Mouse (Mus musculus): ENCODE results near the gene Xlr4b. TPM values are rescaled to one million over a fixed set of nuclear protein-coding genes. Genes with fewer than 3 reads are reported as not detected.
A peak's percentile ranks its signal among the peaks of the same experiment; 100 is the strongest.
"Not testable (repeated sequence)": the region's sequence is repeated elsewhere in the genome, so short reads cannot be mapped to it uniquely, and the experiment has no call there.

The Xlr4b gene
- polyA plus RNA-seq (2015; fragmentation: Nextera tagmentation; extraction: Ambion mirVana) = 0.44 and 1.1 TPM in 2 replicates

- 80% methylated on average over 12 of the region's 19 CpGs for WGBS
- H3K4me3 ChIP-seq; ATAC-seq (ENCODE audit: low FRiP score); H3K27me3 ChIP-seq; H3K36me3 ChIP-seq; H3K9ac ChIP-seq; H3K9me3 ChIP-seq; H3K4me1 ChIP-seq (replicated peaks); H3K4me2 ChIP-seq; H3K27ac ChIP-seq: not testable (repeated sequence)
Measured at GRCm38 (mm10) chrX:73213819-73214564, at the start of gene Xlr4b. Xlr4b (plus strand) TSS chrX:73214333.

DNA sequence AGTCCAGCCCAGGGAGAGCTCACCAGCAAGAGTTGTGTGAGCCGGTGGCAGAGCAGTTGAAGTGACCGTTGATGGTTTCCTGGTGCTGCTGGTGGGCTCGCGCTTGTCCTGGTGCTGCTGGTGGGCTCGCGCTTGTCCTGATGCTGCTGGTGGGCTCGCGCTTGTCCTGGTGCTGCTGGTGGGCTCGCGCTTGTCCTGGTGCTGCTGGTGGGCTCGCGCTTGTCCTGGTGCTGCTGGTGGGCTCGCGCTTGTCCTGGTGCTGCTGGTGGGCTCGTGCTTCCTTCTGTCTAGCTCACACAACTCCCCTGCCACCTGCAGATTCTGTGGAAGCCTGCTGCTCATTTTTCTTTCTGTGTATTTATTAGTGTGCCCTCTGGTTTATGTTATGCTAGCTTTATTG is 37.2 kb upstream of the Xlr4b start, which contains the start of gene Spin2d:
Gene Spin2d, minus strand, starts transcription at position 101 of the 400 bp plus-strand sequence.
- H3K4me2 ChIP-seq; ATAC-seq (ENCODE audit: low FRiP score); H3K9me3 ChIP-seq; H3K27me3 ChIP-seq; H3K27ac ChIP-seq; H3K9ac ChIP-seq; H3K4me1 ChIP-seq (replicated peaks); H3K4me3 ChIP-seq; H3K36me3 ChIP-seq: not testable (repeated sequence)
- WGBS = 92% methylated on average over 6 of the region's 15 CpGs

- not testable (repeated sequence) for H3K4me1 ChIP-seq (replicated peaks); H3K27ac ChIP-seq; H3K36me3 ChIP-seq; H3K9ac ChIP-seq; H3K9me3 ChIP-seq; H3K4me3 ChIP-seq; H3K27me3 ChIP-seq; H3K4me2 ChIP-seq
- WGBS = 80% methylated on average over 12 of the region's 12 CpGs
- peak; percentile 69 for ATAC-seq (ENCODE audit: low FRiP score)
Measured at GRCm38 (mm10) chrX:73191934-73192333, 22.2 kb upstream of the Xlr4b start, which contains the start of gene Xlr3b. Xlr3b (plus strand) TSS chrX:73192207.

GRCm38 (mm10) chrX:73225365-73225764 is 11.2 kb downstream of the Xlr4b start:
- Histone ChIP-seq H3K4me2 (no peak overlapping the region), H3K27ac (no peak overlapping the region), H3K36me3 (no peaks in the 10 kb centered on the region), H3K9me3 (no peaks in the 10 kb centered on the region), H3K27me3 (no peaks in the 10 kb centered on the region), H3K4me1 (replicated peaks) (peaks cover 4% of the 10 kb centered on the region), H3K4me3 (no peak overlapping the region), H3K9ac (no peak overlapping the region)
- ATAC-seq (ENCODE audit: low FRiP score) = no peak
- WGBS = 59% methylated on average over 1 of the region's 1 CpGs

DNA sequence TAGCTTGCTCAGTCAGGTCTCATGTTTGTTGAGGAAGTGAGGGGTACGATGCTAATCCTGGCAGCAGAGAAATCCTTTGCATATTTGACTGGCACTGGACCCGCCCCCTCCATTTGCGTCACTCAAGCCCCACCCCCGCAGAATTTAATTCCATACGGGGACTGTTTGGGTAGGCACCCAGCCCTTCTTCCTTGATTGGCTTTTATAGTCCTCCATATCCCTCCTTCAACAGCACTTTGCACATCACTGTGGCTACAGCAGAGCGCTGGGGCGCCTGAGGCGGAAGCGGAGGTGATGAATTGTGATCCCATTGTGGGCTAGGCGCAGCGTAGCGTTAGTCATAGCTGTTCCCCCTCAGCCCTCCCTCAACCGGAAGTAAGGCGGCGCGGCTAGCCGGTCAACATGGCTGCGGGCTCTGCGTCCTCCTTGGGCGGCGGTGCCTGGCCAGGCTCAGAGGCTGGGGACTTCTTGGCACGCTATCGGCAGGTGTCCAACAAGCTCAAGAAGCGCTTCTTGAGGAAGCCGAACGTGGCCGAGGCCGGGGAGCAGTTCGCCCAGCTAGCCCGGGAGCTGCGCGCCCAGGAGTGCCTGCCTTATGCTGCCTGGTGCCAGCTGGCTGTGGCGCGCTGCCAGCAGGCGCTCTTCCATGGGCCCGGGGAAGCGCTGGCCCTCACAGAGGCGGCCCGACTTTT is 13.9 kb downstream of the Xlr4b start, which contains the start of gene F8a:
Gene F8a, plus strand, starts transcription at position 378 of the 692 bp plus-strand sequence.
- peak within 1 kb of the TSS; percentile 85 for H3K9ac ChIP-seq
- 22% methylated on average over 33 of the region's 39 CpGs for WGBS
- H3K9me3 ChIP-seq = no peaks in the 10 kb centered on the region
- H3K36me3 ChIP-seq = no peaks in the 10 kb centered on the region
- peak; percentile 98 for ATAC-seq (ENCODE audit: low FRiP score)
- no peaks in the 10 kb centered on the region for H3K27me3 ChIP-seq
- H3K27ac ChIP-seq = peak within 1 kb of the TSS; percentile 95
- peak within 1 kb of the TSS; percentile 64 for H3K4me2 ChIP-seq
- H3K4me1 ChIP-seq (replicated peaks) = peaks cover 10% of the 10 kb centered on the region
- peak within 1 kb of the TSS; percentile 61 for H3K4me3 ChIP-seq

GRCm38 (mm10) chrX:73228606-73229214 is 14.6 kb downstream of the Xlr4b start:
- H3K36me3 ChIP-seq = no peaks in the 10 kb centered on the region
- peak; percentile 67 for ATAC-seq (ENCODE audit: low FRiP score)
- peaks cover 10% of the 10 kb centered on the region for H3K4me1 ChIP-seq (replicated peaks)
- peak overlapping the region; percentile 64 for H3K4me2 ChIP-seq
- peak overlapping the region; percentile 95 for H3K27ac ChIP-seq
- WGBS = 19% methylated on average over 41 of the region's 51 CpGs
- H3K27me3 ChIP-seq = no peaks in the 10 kb centered on the region
- H3K9ac ChIP-seq = peak overlapping the region; percentile 85
- H3K4me3 ChIP-seq = peak overlapping the region; percentile 61
- no peaks in the 10 kb centered on the region for H3K9me3 ChIP-seq

DNA sequence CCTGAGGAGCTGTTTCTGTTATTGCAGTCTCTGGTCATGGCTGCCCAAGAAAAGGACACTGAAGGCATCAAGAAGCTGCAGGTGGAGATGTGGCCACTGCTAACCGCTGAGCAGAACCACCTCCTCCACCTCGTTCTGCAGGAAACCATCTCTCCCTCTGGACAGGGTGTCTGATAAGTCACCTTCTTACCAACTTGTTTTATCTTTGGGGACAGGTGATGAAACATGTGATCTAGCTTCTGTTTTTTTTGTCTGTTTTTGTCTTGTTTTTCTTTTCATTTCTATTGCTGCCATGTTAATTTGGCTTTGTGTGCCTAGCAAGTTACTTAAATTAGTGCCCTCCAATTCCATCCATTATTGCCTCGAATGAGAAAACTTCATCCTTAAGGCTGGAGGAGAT is 15.2 kb downstream of the Xlr4b start:
- ATAC-seq (ENCODE audit: low FRiP score) = no peak
- H3K27ac ChIP-seq = peak overlapping the region; percentile 95
- peaks cover 10% of the 10 kb centered on the region for H3K4me1 ChIP-seq (replicated peaks)
- 45% methylated on average over 3 of the region's 3 CpGs for WGBS
- no peaks in the 10 kb centered on the region for H3K9me3 ChIP-seq
- no peaks in the 10 kb centered on the region for H3K36me3 ChIP-seq
- no peaks in the 10 kb centered on the region for H3K27me3 ChIP-seq
- H3K4me2 ChIP-seq = peak overlapping the region; percentile 64
- H3K4me3 ChIP-seq = peak overlapping the region; percentile 61
- H3K9ac ChIP-seq = peak overlapping the region; percentile 85

DNA sequence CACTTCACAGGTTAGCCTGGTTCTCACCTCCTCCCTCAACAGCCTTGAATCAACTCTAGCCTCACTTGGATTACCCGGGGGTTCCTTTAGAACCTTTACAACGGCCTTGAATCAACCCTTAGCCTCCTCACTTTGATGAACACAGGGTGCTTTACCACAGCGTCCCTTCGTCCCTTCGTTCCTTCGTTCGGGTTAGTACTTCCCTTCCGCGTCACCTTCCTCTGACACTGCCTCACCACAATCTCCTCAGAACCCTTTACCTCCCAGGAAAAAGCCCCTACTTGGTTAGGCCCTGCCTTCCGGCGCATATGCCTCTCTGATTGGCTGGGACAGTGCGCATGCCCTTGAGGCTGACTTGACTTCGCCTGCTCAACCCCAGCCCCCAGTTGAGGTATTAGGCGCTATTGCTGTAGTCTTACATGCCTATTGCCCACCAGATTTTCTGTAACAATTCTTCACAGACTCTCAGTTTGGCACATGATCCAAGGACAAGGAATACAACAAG is 28.7 kb downstream of the Xlr4b start, which contains the start of gene Xlr4c:
Gene Xlr4c, minus strand, starts transcription at position 310 of the 505 bp plus-strand sequence.
- WGBS = 90% methylated on average over 14 of the region's 14 CpGs
- not testable (repeated sequence) for H3K27me3 ChIP-seq; H3K4me1 ChIP-seq (replicated peaks); H3K4me3 ChIP-seq; H3K9me3 ChIP-seq; ATAC-seq (ENCODE audit: low FRiP score); H3K9ac ChIP-seq; H3K27ac ChIP-seq; H3K4me2 ChIP-seq; H3K36me3 ChIP-seq

GRCm38 (mm10) chrX:73262428-73262827 is 48.3 kb downstream of the Xlr4b start:
- H3K27ac ChIP-seq; H3K9ac ChIP-seq; H3K4me3 ChIP-seq; H3K9me3 ChIP-seq; H3K4me1 ChIP-seq (replicated peaks); H3K36me3 ChIP-seq; H3K27me3 ChIP-seq; ATAC-seq (ENCODE audit: low FRiP score); H3K4me2 ChIP-seq: not testable (repeated sequence)
- WGBS = 92% methylated on average over 1 of the region's 2 CpGs

DNA sequence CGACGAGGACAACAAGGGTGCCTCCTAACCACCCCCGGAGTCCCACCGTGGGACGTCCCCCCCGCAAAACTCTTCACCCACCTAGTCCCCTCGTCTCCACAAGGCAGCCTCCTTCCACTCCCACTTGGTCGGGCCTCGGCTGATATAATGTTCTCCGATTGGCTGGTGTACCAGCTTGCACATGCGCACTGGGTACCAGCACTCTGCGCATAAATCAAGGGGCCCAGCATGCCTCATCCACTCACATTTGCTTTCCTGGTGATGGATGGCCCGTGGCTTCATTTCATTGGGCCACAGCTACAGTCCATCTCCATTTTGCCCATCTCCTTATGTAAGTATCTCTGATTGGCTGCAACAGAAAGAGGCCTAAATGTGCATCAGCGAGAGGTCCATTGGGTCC is 51.1 kb downstream of the Xlr4b start, which contains the start of gene Xlr3c:
Gene Xlr3c, minus strand, starts transcription at position 121 of the 400 bp plus-strand sequence.
- H3K27me3 ChIP-seq; H3K36me3 ChIP-seq; H3K27ac ChIP-seq; H3K9me3 ChIP-seq; H3K4me2 ChIP-seq; H3K4me1 ChIP-seq (replicated peaks); H3K4me3 ChIP-seq; H3K9ac ChIP-seq; ATAC-seq (ENCODE audit: low FRiP score): not testable (repeated sequence)
- WGBS = 89% methylated on average over 14 of the region's 14 CpGs

Measured in hindbrain, embryonic 13.5 days (tissue).